Mouse (Mus musculus) liver, adult 2 months (tissue): ENCODE measurements at regions not wholly inside any gene's neighbourhood (a gene's known extent, or its start where the extent isn't known, plus 50 kb on each side); places are given as distances from the start of the nearest gene placed in this dataset.
"Not testable (repeated sequence)": the region's sequence is repeated elsewhere in the genome, so short reads cannot be mapped to it uniquely, and the experiment has no call there.

Experiments
- CTCF ChIP-seq: fragments of 200-500 bp; IDR thresholded peaks from 2 replicates; pipeline ENCODE4 v1.5.1; 2011; ENCODE audit warnings: low read depth, low read length, control low read depth
- POLR2A ChIP-seq: fragments of 200-500 bp; IDR thresholded peaks from 2 replicates; pipeline ENCODE4 v1.6.1; 2011; ENCODE audit warnings: low read length, control low read depth; ENCODE audit not compliant: insufficient read depth; ENCODE audit errors: extremely low read depth

DNA sequence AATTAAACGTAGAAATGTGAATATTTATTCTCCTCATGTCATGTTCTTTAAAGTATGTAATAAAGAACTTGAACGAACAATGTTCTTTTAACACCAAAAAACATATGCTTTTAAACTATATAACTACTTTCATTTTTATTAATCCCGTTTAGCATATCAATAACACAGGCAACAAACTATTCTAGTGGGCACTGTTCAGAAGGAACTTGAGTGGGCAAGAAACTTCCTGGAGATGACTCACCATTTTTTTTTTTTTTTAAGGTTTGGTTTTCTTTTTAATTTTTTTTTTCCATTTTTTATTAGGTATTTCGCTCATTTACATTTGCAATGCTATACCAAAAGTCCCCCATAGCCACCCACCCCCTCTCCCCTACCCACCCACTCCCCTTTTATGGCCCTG is 462.2 kb upstream of the Brinp3 start:
- TF ChIP-seq POLR2A, CTCF: not testable (repeated sequence)
